Mouse (Mus musculus) thymus, postnatal 14 days (tissue): Measurements from ENCODE around the gene Fam114a1.

Experiments used
- DNase-seq: peaks from one replicate; pipeline ENCODE4 v3.0.0; 2021

Gene Fam114a1

GRCm38 (mm10) chr5:65006011-65006491 is 36.2 kb downstream of the Fam114a1 start:
- peak; percentile 69 for DNase-seq

- no peak for DNase-seq
Observed at GRCm38 (mm10) chr5:65011901-65012573, 42.2 kb downstream of the Fam114a1 start.

GRCm38 (mm10) chr5:65015508-65015907 is 45.6 kb downstream of the Fam114a1 start:
- no peak for DNase-seq

GRCm38 (mm10) chr5:65019109-65019508 is 49.2 kb downstream of the Fam114a1 start:
- DNase-seq: no peak

- DNase-seq: no peak
Observed at GRCm38 (mm10) chr5:65019823-65020222, 50.0 kb downstream of the Fam114a1 start.

GRCm38 (mm10) chr5:65022006-65022405 is 52.1 kb downstream of the Fam114a1 start:
- DNase-seq: no peak

- DNase-seq: no peak
Observed at GRCm38 (mm10) chr5:65024641-65025040, 54.8 kb downstream of the Fam114a1 start.

GRCm38 (mm10) chr5:65025916-65026315 is 56.0 kb downstream of the Fam114a1 start:
- DNase-seq: peak; percentile 68

- no peak for DNase-seq
Observed at GRCm38 (mm10) chr5:65026776-65027175, 56.9 kb downstream of the Fam114a1 start.

- DNase-seq: no peak
Observed at GRCm38 (mm10) chr5:65028019-65028418, 58.1 kb downstream of the Fam114a1 start.

- DNase-seq: no peak
Observed at GRCm38 (mm10) chr5:65036597-65036996, 66.7 kb downstream of the Fam114a1 start.

- DNase-seq: no peak
Observed at GRCm38 (mm10) chr5:65038305-65038704, 68.4 kb downstream of the Fam114a1 start.

- no peak for DNase-seq
Observed at GRCm38 (mm10) chr5:65038811-65039571, 69.1 kb downstream of the Fam114a1 start.

GRCm38 (mm10) chr5:65040463-65040862 is 70.6 kb downstream of the Fam114a1 start:
- peak; percentile 42 for DNase-seq

- no peak for DNase-seq
Observed at GRCm38 (mm10) chr5:65043407-65043895, 73.6 kb downstream of the Fam114a1 start.

- DNase-seq: no peak
Observed at GRCm38 (mm10) chr5:65045642-65046370, 75.9 kb downstream of the Fam114a1 start.

- peak; percentile 9 for DNase-seq
Observed at GRCm38 (mm10) chr5:65046442-65047284, 76.8 kb downstream of the Fam114a1 start.

GRCm38 (mm10) chr5:65047285-65047855 is 77.5 kb downstream of the Fam114a1 start:
- no peak for DNase-seq

GRCm38 (mm10) chr5:65049880-65050279 is 80.0 kb downstream of the Fam114a1 start:
- DNase-seq: no peak

GRCm38 (mm10) chr5:65051513-65051912 is 81.6 kb downstream of the Fam114a1 start:
- no peak for DNase-seq

GRCm38 (mm10) chr5:65057596-65057995 is 87.7 kb downstream of the Fam114a1 start:
- no peak for DNase-seq

- DNase-seq: no peak
Observed at GRCm38 (mm10) chr5:65059806-65060205, 89.9 kb downstream of the Fam114a1 start.
